Mouse (Mus musculus): ENCODE measurements around the gene Epn1. TPM values are rescaled to one million over a fixed set of nuclear protein-coding genes. Genes with fewer than 3 reads are reported as not detected.

Gene Epn1
- total and polyA plus RNA-seq, 3 experiments = 75.5 to 147 TPM; not detected in 1

- H3K27me3 ChIP-seq (ENCODE audit: control insufficient read depth in 1 of 2, insufficient read depth in 2 of 2, low read length in 2 of 2) = no peaks in the 10 kb centered on the region
- no peak for DNase-seq (ENCODE audit: low read depth, low spot score)
- peaks cover 3% of the 10 kb centered on the region; the same call in 1 of the 2 replicates for H3K79me2 ChIP-seq (ENCODE audit: control insufficient read depth, insufficient read depth, low read length, poor library complexity)
- no peaks in the 10 kb centered on the region for H3K9me3 ChIP-seq (replicated peaks; ENCODE audit: insufficient read depth, low read length)
- no peak overlapping the region for H3K4me3 ChIP-seq (ENCODE audit: control insufficient read depth in 1 of 2, insufficient read depth in 1 of 2, low read depth in 2 of 2, low read length in 2 of 2)
- H3K36me3 ChIP-seq (ENCODE audit: control insufficient read depth in 1 of 2, insufficient read depth in 2 of 2, low read length in 2 of 2) = no peaks in the 10 kb centered on the region
- H3K4me1 ChIP-seq (ENCODE audit: control insufficient read depth in 1 of 2, insufficient read depth in 2 of 2, low read length in 2 of 2) = peaks cover 0 to 5% of the 10 kb centered on the region in 2 experiments; a peak in 1 of 4 replicates
- no peak overlapping the region for H3K9ac ChIP-seq (ENCODE audit: control insufficient read depth, low read depth, low read length, poor library complexity, severe bottlenecking)
- no peak for TF ChIP-seq NRF1 (IDR thresholded peaks at IDR 0.05; ENCODE audit: insufficient read depth, low read depth, low read length, poor library complexity, severe bottlenecking)
- no peak for TF ChIP-seq ZMIZ1 (IDR thresholded peaks at IDR 0.05; ENCODE audit: low read depth, low read length)
- no peak for TF ChIP-seq GABPA (IDR thresholded peaks at IDR 0.05; ENCODE audit: low read depth, low read length)
- TF ChIP-seq HCFC1 (IDR thresholded peaks at IDR 0.05; ENCODE audit: low read depth, low read length) = no peak
- no peak for TF ChIP-seq TAL1 (IDR thresholded peaks at IDR 0.05; ENCODE audit: low read length)
- no peak for TF ChIP-seq ZNF384 (IDR thresholded peaks at IDR 0.05; ENCODE audit: low read depth, low read length)
- no peak for TF ChIP-seq BHLHE40 (IDR thresholded peaks at IDR 0.05; ENCODE audit: borderline replicate concordance, low read depth, low read length)
- TF ChIP-seq MXI1 (IDR thresholded peaks at IDR 0.05; ENCODE audit: low read depth, low read length) = no peak
- no peak for TF ChIP-seq KAT2A (conservative IDR thresholded peaks at IDR 0.05; ENCODE audit: low read depth, low read length)
- TF ChIP-seq SMC3 (IDR thresholded peaks at IDR 0.05; ENCODE audit: low read depth, low read length) = no peak
- TF ChIP-seq MYC (IDR thresholded peaks at IDR 0.05; ENCODE audit: low read depth, low read length) = no peak
- no peak overlapping the region for H3K27ac ChIP-seq (ENCODE audit: control insufficient read depth, low read depth, low read length)
Observed at GRCm38 (mm10) chr7:5056651-5057263, 23.3 kb upstream of the Epn1 start.

GRCm38 (mm10) chr7:5057381-5057780, 22.7 kb upstream of the Epn1 start:
- H3K4me1 ChIP-seq (ENCODE audit: control insufficient read depth in 1 of 2, insufficient read depth in 2 of 2, low read length in 2 of 2) = peaks cover 0 to 5% of the 10 kb centered on the region in 2 experiments; a peak in 1 of 4 replicates
- no peak overlapping the region for H3K4me3 ChIP-seq (ENCODE audit: control insufficient read depth in 1 of 2, insufficient read depth in 1 of 2, low read depth in 2 of 2, low read length in 2 of 2)
- no peaks in the 10 kb centered on the region for H3K9me3 ChIP-seq (replicated peaks; ENCODE audit: insufficient read depth, low read length)
- no peak for DNase-seq (ENCODE audit: low read depth, low spot score)
- no peak overlapping the region for H3K27ac ChIP-seq (ENCODE audit: control insufficient read depth, low read depth, low read length)
- H3K36me3 ChIP-seq (ENCODE audit: control insufficient read depth in 1 of 2, insufficient read depth in 2 of 2, low read length in 2 of 2) = no peaks in the 10 kb centered on the region
- H3K79me2 ChIP-seq (ENCODE audit: control insufficient read depth, insufficient read depth, low read length, poor library complexity) = peaks cover 7% of the 10 kb centered on the region; the same call in 1 of the 2 replicates
- no peak for TF ChIP-seq SIN3A (IDR thresholded peaks at IDR 0.05; ENCODE audit: low read length)
- no peak for TF ChIP-seq POLR2AphosphoS2 (IDR thresholded peaks at IDR 0.05; ENCODE audit: low read length)
- no peaks in the 10 kb centered on the region for H3K27me3 ChIP-seq (ENCODE audit: control insufficient read depth in 1 of 2, insufficient read depth in 2 of 2, low read length in 2 of 2)
- no peak overlapping the region for H3K9ac ChIP-seq (ENCODE audit: control insufficient read depth, low read depth, low read length, poor library complexity, severe bottlenecking)

- H3K27me3 ChIP-seq (ENCODE audit: control insufficient read depth in 1 of 2, insufficient read depth in 2 of 2, low read length in 2 of 2) = no peaks in the 10 kb centered on the region
- no peaks in the 10 kb centered on the region for H3K9me3 ChIP-seq (replicated peaks; ENCODE audit: insufficient read depth, low read length)
- H3K4me1 ChIP-seq (ENCODE audit: control insufficient read depth in 1 of 2, insufficient read depth in 2 of 2, low read length in 2 of 2) = peaks cover 0 to 5% of the 10 kb centered on the region in 2 experiments; a peak in 1 of 4 replicates
- DNase-seq (ENCODE audit: low read depth, low spot score) = no peak
- H3K27ac ChIP-seq (ENCODE audit: control insufficient read depth, low read depth, low read length) = no peak overlapping the region
- TF ChIP-seq MYB (IDR thresholded peaks at IDR 0.05; ENCODE audit: low read depth, low read length) (no peak), CTCF (IDR thresholded peaks at IDR 0.05 in 2 of 3, conservative IDR thresholded peaks at IDR 0.05 in 1 of 3; ENCODE audit: control insufficient read depth in 1 of 3, insufficient read depth in 1 of 3, low read depth in 2 of 3, low read length in 3 of 3, poor library complexity in 1 of 3, severe bottlenecking in 1 of 3) (peak in 2 of 3 experiments; percentile 35 to 37; a peak in 3 of 6 replicates)
- H3K9ac ChIP-seq (ENCODE audit: control insufficient read depth, low read depth, low read length, poor library complexity, severe bottlenecking) = no peak overlapping the region
- H3K4me3 ChIP-seq (ENCODE audit: control insufficient read depth in 1 of 2, insufficient read depth in 1 of 2, low read depth in 2 of 2, low read length in 2 of 2) = no peak overlapping the region
- H3K36me3 ChIP-seq (ENCODE audit: control insufficient read depth in 1 of 2, insufficient read depth in 2 of 2, low read length in 2 of 2) = no peaks in the 10 kb centered on the region
- H3K79me2 ChIP-seq (ENCODE audit: control insufficient read depth, insufficient read depth, low read length, poor library complexity) = peaks cover 11% of the 10 kb centered on the region
Observed at GRCm38 (mm10) chr7:5057804-5058203, 22.2 kb upstream of the Epn1 start.

Measured in MEL (cell line).